Mouse (Mus musculus) C2C12 (cell line): ENCODE results near the gene Ppp1r9b. TPM values are rescaled to one million over a fixed set of nuclear protein-coding genes. Genes with fewer than 3 reads are reported as not detected.
A peak's percentile ranks its signal among the peaks of the same experiment; 100 is the strongest.

Experiments
- H3K27me3 ChIP-seq: one replicate; pipeline ENCODE4 v1.6.1; 2011; ENCODE audit not compliant: control insufficient read depth, insufficient read depth, insufficient read length
- H3K36me3 ChIP-seq: one replicate; pipeline ENCODE4 v1.6.1; 2011; ENCODE audit not compliant: control insufficient read depth, insufficient read depth
- H3K4me3 ChIP-seq: one replicate; pipeline ENCODE4 v1.5.1; 2011; ENCODE audit warnings: mild to moderate bottlenecking, control low read depth; ENCODE audit not compliant: poor library complexity, insufficient read depth, severe bottlenecking
- H3K79me2 ChIP-seq: one replicate; pipeline ENCODE4 v1.6.1; 2011; ENCODE audit not compliant: control insufficient read depth, insufficient read depth
- H3K79me3 ChIP-seq: one replicate; pipeline ENCODE4 v1.6.1; 2011; ENCODE audit warnings: low read depth, control low read depth
- H3ac ChIP-seq: one replicate; pipeline ENCODE3; 2011; ENCODE audit warnings: low read depth; ENCODE audit not compliant: control insufficient read depth, insufficient read length
- CEBPB ChIP-seq: IDR thresholded peaks from one replicate; pipeline ENCODE4 v1.6.1; 2011; ENCODE audit warnings: low read depth, mild to moderate bottlenecking, control low read depth, moderate library complexity
- CTCF ChIP-seq: IDR thresholded peaks from one replicate; pipeline ENCODE4 v1.5.1; 2011; ENCODE audit not compliant: control insufficient read depth, insufficient read depth, insufficient read length
- FOSL1 ChIP-seq: IDR thresholded peaks from one replicate; pipeline ENCODE4 v1.8.0; 2011; ENCODE audit warnings: mild to moderate bottlenecking, low read length; ENCODE audit not compliant: poor library complexity, insufficient read depth, severe bottlenecking
- MAX ChIP-seq: IDR thresholded peaks from one replicate; pipeline ENCODE4 v1.6.1; 2011; ENCODE audit warnings: mild to moderate bottlenecking, control low read depth
- MYOD1 ChIP-seq: IDR thresholded peaks from one replicate; pipeline ENCODE4 v1.6.1; 2011; ENCODE audit warnings: low read depth; ENCODE audit not compliant: control insufficient read depth, insufficient read length
- MYOG ChIP-seq: IDR thresholded peaks from one replicate; pipeline ENCODE4 v1.6.1; 2011; ENCODE audit not compliant: control insufficient read depth, insufficient read length; ENCODE audit errors: extremely low read depth
- USF1 ChIP-seq: IDR thresholded peaks from one replicate; pipeline ENCODE4 v1.6.1; 2011; ENCODE audit warnings: low read depth, mild to moderate bottlenecking, control low read depth, moderate library complexity
- polyA plus RNA-seq: library from polyadenylated mRNA; unstranded; fragments of >200 nt; fragmentation: generic; extraction: Trizol; gene quantifications from one replicate; pipeline ENCODE4 v1.2.1, GENCODE M21; 2012; ENCODE audit warnings: missing spikeins

Gene Ppp1r9b
- polyA plus RNA-seq, 1 experiment = 31.8 TPM

DNA sequence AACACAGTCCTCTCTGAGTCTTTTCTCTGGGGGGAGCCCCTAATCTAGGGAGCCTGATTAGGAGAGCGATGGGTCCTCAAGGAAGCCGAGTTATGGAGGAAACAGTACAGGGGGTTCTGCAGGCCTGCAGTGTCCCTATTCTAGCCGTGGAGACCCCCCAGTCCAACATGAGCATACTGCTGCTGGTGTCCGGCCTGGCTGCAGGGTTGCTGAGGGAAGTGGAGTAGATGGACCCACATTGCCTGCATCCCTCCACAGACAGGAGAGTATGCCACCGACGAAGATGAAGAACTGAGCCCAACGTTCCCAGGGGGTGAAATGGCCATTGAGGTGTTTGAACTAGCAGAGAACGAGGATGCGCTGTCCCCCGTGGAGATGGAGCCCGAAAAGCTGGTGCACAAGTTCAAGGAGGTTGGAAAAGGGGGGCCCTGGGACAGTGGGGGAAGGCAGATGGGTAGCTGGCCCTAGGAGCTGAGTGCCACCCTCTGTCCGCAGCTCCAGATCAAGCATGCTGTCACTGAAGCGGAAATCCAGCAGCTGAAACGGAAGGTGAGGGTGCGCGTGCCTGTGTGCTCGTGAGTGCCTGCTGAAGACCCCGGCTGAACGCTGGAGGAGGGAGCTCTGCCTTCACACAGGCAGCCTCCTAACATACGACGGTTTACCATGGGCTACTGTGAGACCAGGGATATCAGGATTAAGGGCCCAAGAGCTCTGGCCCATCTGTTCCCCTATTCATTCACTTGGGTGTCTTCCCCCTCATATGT is 10.9 kb downstream of the Ppp1r9b start:
- H3K4me3 ChIP-seq = no peak overlapping the region
- H3ac ChIP-seq = no peak overlapping the region
- no peaks in the 10 kb centered on the region for H3K79me3 ChIP-seq
- TF ChIP-seq FOSL1 (no peak), CTCF (no peak), CEBPB (no peak), MYOD1 (no peak), MAX (no peak), USF1 (no peak), MYOG (no peak)
- peaks cover 2% of the 10 kb centered on the region for H3K79me2 ChIP-seq
- no peaks in the 10 kb centered on the region for H3K27me3 ChIP-seq
- H3K36me3 ChIP-seq = peaks cover 56% of the 10 kb centered on the region

DNA sequence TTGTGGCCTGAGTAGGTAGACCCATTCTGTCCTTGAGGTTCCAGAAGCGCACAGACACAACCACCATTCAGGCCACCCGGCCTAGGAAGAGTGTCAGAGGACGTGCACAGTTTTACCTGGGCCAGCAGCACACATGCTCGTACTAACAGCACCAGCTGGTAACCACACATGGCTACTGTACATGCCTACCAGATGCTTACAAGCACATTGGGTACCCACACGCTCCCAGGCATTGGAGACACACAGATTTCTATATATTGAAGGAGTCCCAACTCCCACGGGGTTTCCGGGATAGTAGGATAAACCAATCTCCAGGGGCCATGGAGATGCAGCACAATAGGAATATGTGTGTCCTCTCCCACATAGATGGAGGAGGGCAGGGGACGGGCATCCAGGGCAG is 11.9 kb downstream of the Ppp1r9b start:
- Histone ChIP-seq H3K79me2 (no peaks in the 10 kb centered on the region), H3K4me3 (no peak overlapping the region), H3K36me3 (peaks cover 53% of the 10 kb centered on the region)

DNA sequence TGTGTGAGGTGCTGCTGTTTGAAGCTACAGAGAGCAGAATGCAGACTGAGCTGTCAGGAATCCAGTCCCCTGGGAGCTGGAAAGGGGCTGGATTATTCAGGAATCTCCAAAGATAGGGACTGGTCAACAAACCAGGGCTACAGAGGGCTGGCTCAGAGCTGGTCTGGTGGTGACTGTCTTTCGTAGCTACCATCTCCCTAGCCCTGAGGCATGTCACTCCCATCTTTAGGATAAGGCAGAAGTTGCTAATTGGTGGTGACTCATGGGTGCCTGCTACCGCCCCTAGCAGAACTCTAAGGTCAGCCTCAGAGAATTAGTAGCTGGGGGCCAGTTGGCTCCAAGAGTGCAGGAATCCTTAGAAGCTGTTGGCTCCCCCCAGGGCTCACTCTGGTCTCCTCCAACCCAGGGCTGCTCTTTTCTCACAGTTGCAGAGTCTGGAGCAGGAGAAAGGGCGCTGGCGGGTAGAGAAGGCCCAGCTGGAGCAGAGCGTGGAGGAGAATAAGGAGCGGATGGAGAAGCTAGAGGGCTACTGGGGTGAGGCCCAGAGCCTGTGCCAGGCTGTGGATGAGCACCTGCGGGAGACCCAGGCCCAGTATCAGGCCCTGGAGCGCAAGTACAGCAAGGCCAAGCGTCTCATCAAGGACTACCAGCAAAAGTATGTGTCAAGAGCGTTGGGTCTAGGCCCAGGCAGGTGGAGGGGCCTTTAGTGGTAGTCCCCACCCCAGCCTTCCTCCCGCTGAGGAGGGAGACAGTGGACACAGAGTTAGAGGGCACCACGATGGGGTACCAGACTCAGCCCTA is 13.5 kb downstream of the Ppp1r9b start:
- Histone ChIP-seq H3K36me3 (peaks cover 41% of the 10 kb centered on the region), H3K27me3 (no peaks in the 10 kb centered on the region), H3K79me3 (no peaks in the 10 kb centered on the region), H3K79me2 (no peaks in the 10 kb centered on the region), H3K4me3 (no peak overlapping the region), H3ac (peak overlapping the region; percentile 10)
- TF ChIP-seq MYOD1 = no peak
- TF ChIP-seq FOSL1 = peak; percentile 25
- TF ChIP-seq CEBPB = no peak

More for the DNA sequence above, 11.9 kb downstream of the Ppp1r9b start:
- Histone ChIP-seq H3K27me3 (no peaks in the 10 kb centered on the region), H3ac (no peak overlapping the region), H3K79me3 (no peaks in the 10 kb centered on the region)
- TF ChIP-seq CTCF = no peak
- no peak for TF ChIP-seq CEBPB

DNA sequence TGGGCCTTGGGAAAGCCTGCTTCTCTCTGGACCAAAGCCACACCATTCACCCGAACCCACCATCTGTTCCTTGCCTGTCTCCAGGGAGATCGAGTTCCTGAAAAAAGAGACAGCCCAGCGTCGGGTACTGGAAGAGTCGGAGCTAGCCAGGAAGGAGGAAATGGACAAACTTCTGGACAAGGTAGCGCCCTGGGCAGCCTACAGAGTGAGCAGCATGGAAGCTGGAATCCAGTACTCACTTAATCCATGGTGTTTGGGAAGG is 14.0 kb downstream of the Ppp1r9b start:
- H3K79me3 ChIP-seq = no peaks in the 10 kb centered on the region
- no peak overlapping the region for H3K4me3 ChIP-seq
- TF ChIP-seq MAX = no peak
- TF ChIP-seq USF1 = no peak
- TF ChIP-seq MYOG = no peak
- TF ChIP-seq CTCF = no peak
- no peak for TF ChIP-seq FOSL1
- TF ChIP-seq CEBPB = no peak
- no peak for TF ChIP-seq MYOD1
- no peaks in the 10 kb centered on the region for H3K27me3 ChIP-seq
- H3K79me2 ChIP-seq = no peaks in the 10 kb centered on the region
- peaks cover 41% of the 10 kb centered on the region for H3K36me3 ChIP-seq
- H3ac ChIP-seq = peak overlapping the region; percentile 10

DNA sequence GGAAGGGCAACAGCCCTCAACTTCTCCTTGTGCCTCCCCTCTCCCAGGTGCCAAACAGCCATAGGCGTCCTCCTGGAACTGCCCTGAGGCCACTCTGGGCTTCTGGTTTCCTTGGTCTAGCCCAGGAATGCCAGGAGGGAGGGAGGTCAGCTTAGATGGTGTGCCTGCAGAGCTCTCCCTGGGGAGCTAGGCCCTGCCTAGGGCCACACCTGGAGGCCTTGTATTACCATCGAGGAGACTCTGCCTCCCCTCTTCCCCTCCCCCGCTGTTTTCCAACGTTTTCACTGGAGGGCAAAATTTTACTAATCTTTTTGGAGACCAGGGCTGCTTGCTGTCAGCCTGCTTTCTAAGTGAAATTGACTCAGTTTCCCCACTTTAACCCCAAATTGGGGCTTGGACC is 15.2 kb downstream of the Ppp1r9b start:
- no peak overlapping the region for H3K4me3 ChIP-seq

More for the DNA sequence above, 15.2 kb downstream of the Ppp1r9b start:
- TF ChIP-seq FOSL1 (no peak), CTCF (no peak), MAX (no peak), USF1 (no peak), MYOD1 (no peak), CEBPB (no peak), MYOG (no peak)
- Histone ChIP-seq H3K79me3 (peaks cover 2% of the 10 kb centered on the region), H3K27me3 (no peaks in the 10 kb centered on the region), H3K79me2 (peaks cover 9% of the 10 kb centered on the region), H3ac (no peak overlapping the region), H3K36me3 (peaks cover 36% of the 10 kb centered on the region)
